Mouse (Mus musculus) hindbrain, embryonic 12.5 days (tissue): ENCODE measurements around the gene Cox10. TPM values are rescaled to one million over a fixed set of nuclear protein-coding genes. Genes with fewer than 3 reads are reported as not detected.

Source experiments
- ATAC-seq: fragments of 200-750 bp; cut with Nextera tagmentation; 2 replicates; pipeline ENCODE4 v1.8.0; 2017; ENCODE audit warnings: moderate TSS enrichment; ENCODE audit not compliant: low FRiP score
- H3K27ac ChIP-seq: fragments of 300-500 bp; sonication (generic); 2 replicates; pipeline ENCODE4 v1.5.1; 2016; ENCODE audit warnings: mild to moderate bottlenecking
- H3K27me3 ChIP-seq: fragments of 300-500 bp; sonication (generic); 2 replicates; pipeline ENCODE4 v1.6.1; 2016; ENCODE audit warnings: mild to moderate bottlenecking
- H3K36me3 ChIP-seq: fragments of 300-500 bp; sonication (generic); 2 replicates; pipeline ENCODE4 v1.6.1; 2016; ENCODE audit warnings: mild to moderate bottlenecking
- H3K4me1 ChIP-seq: fragments of 300-500 bp; sonication (generic); 2 replicates; pipeline ENCODE4 v1.6.1; 2016
- H3K4me2 ChIP-seq: fragments of 300-500 bp; sonication (generic); replicated peaks from 2 replicates; pipeline ENCODE4 v1.6.1; 2016; ENCODE audit warnings: mild to moderate bottlenecking
- H3K4me3 ChIP-seq: fragments of 300-500 bp; sonication (generic); 2 replicates; pipeline ENCODE4 v1.5.1; 2016; ENCODE audit warnings: mild to moderate bottlenecking
- H3K9ac ChIP-seq: fragments of 300-500 bp; sonication (generic); 2 replicates; pipeline ENCODE4 v1.6.1; 2016; ENCODE audit warnings: mild to moderate bottlenecking, moderate library complexity
- H3K9me3 ChIP-seq: fragments of 300-500 bp; sonication (generic); replicated peaks from 2 replicates; pipeline ENCODE4 v1.6.1; 2016; ENCODE audit warnings: mild to moderate bottlenecking
- WGBS: fragments of 180-500 bp; shearing (Covaris S2); methylation state at CpG from one replicate; pipeline ENCODE4 v1.1.7; 2016; 5-methylcytosine and 5-hydroxymethylcytosine counted together
- polyA plus RNA-seq: library from polyadenylated mRNA; unstranded; fragments of >200 nt; fragmentation: Nextera tagmentation; extraction: Ambion mirVana; gene quantifications from 2 replicates; pipeline ENCODE4 v1.2.1, GENCODE M21; 2016

Gene Cox10
- polyA plus RNA-seq, 1 experiment from 2014 or later = 19.8 TPM

DNA sequence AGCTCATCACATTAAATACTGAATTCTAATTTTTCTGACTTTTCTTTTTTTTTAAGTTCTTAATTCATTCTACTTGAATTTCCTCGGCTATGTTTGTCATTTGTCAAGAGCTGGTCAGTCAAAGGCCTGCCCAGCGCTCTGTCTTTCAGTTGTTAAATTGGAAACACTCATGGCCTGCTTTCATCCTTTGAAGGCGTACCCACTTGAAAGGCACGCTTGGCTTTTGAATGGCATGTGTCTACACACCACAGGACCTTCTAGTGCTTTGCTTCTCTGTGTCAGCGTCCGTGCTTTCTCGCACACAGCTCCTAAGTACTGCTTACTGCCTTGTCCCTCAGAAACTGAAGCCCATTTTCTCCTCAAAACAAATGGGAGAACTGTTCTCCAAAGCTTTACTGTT, 38.0 kb downstream of the Cox10 start:
- no peak overlapping the region for H3K4me3 ChIP-seq
- no peak overlapping the region for H3K9ac ChIP-seq
- H3K27ac ChIP-seq = no peak overlapping the region
- ATAC-seq = no peak
- H3K4me1 ChIP-seq = peaks cover 9% of the 10 kb centered on the region
- H3K27me3 ChIP-seq = no peaks in the 10 kb centered on the region
- no peaks in the 10 kb centered on the region for H3K36me3 ChIP-seq
- H3K4me2 ChIP-seq = no peak overlapping the region
- WGBS = 51% methylated on average over 7 of the region's 7 CpGs
- no peaks in the 10 kb centered on the region for H3K9me3 ChIP-seq

DNA sequence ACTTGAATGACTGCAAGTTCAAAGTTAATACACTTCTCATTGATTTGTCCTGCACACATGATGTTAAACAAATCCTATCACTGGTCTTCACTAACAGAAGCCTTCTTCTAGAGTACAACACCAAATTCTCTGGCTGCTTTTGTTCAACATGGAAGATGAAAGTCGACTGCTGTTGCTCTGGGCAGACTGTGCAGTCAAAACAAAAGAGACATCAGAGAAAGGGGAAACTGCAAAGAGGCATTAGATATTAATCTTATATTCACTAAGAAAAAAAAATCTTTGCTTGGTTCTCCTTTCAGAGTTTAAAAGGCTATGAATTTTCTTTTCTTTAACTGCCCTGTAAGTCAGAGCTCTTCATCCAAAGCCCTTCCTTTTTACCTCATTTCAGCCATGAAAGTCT, 39.7 kb downstream of the Cox10 start:
- WGBS = 32% methylated on average over 1 of the region's 1 CpGs
- H3K4me2 ChIP-seq = no peak overlapping the region
- no peak for ATAC-seq
- H3K4me3 ChIP-seq = no peak overlapping the region
- H3K36me3 ChIP-seq = no peaks in the 10 kb centered on the region
- H3K27ac ChIP-seq = no peak overlapping the region
- H3K4me1 ChIP-seq = peaks cover 9% of the 10 kb centered on the region
- no peaks in the 10 kb centered on the region; the same call in 1 of the 2 replicates for H3K27me3 ChIP-seq
- H3K9ac ChIP-seq = no peak overlapping the region
- no peaks in the 10 kb centered on the region for H3K9me3 ChIP-seq

DNA sequence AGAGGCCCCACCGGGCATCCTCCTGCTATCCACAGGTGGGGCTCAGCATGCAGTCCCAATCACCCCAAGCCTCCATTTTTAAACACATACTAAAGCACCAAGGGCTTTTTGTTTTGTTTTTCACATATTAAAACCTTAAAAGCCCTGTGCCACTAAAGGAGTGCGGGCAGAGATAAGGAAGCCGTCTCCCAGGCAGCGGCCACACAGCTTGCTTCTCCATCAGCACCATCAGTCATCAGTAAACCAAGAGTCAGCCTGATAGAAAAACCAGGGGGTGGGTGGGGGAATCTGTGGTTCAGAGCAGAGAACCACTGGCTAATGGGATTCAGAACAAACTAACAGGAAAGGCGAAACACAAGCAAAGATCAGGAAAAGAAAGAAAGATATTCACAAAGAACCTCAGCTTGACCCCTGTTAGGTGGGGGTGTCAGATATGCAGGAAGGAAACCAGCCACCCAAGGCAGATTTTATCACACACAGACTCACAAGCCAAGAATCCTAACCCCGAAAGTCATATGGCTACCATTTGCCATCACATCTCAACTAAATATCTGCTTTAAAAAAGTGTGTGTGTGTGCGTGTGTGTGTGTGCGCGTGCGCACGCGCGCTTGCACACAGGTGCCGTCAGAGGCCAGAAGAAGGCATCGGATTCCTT, 41.7 kb downstream of the Cox10 start:
- Histone ChIP-seq H3K4me1 (peaks cover 9% of the 10 kb centered on the region), H3K36me3 (no peaks in the 10 kb centered on the region), H3K4me2 (no peak overlapping the region), H3K4me3 (no peak overlapping the region), H3K27me3 (no peaks in the 10 kb centered on the region; the same call in 1 of the 2 replicates), H3K9me3 (no peaks in the 10 kb centered on the region), H3K9ac (no peak overlapping the region), H3K27ac (no peak overlapping the region)
- 62% methylated on average over 15 of the region's 15 CpGs for WGBS
- no peak for ATAC-seq

DNA sequence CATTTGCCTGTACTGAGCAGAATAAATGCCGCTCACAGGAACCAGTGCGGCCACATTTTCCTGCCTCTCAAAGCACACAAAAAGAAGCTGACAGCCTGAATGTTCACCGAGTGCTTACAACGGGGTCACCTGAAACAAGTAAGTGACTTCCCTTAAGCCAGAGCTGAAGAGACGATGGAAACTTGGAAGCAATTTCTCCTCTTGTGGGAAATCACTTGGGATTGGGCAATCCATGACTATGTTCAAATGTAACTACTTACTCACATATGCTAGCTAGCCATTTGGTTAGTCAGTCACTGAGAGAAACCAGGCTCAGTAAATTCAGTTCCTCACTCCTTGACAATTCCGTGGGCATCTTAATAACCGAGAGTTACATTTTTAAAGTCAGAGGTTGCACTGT, 43.0 kb downstream of the Cox10 start:
- ATAC-seq = no peak
- H3K4me3 ChIP-seq = no peak overlapping the region
- WGBS = 90% methylated on average over 7 of the region's 7 CpGs
- H3K4me1 ChIP-seq = peaks cover 9% of the 10 kb centered on the region
- no peaks in the 10 kb centered on the region; the same call in 1 of the 2 replicates for H3K27me3 ChIP-seq
- H3K36me3 ChIP-seq = no peaks in the 10 kb centered on the region
- no peak overlapping the region for H3K27ac ChIP-seq
- H3K4me2 ChIP-seq = no peak overlapping the region
- H3K9ac ChIP-seq = no peak overlapping the region
- H3K9me3 ChIP-seq = no peaks in the 10 kb centered on the region

DNA sequence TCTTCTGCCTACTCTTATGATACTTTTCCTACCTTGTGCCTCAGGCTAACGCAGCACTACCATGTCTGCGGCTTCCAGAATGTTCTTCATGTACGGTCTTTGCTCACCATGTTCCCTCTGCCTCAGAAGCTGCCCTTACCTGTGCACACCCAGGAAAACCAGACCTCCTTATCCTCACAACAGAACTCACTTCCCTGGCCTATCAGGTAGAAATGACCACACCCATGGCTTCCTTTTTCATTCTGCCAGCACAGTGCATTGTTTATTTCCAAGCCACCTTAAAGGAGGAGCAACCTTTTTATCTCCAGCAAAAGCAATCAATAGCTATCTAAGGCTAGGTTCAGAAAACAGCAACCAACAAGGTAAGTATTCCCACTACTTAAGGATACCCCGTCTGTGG, 43.6 kb downstream of the Cox10 start:
- Histone ChIP-seq H3K36me3 (no peaks in the 10 kb centered on the region), H3K4me3 (no peak overlapping the region), H3K27ac (no peak overlapping the region), H3K4me2 (no peak overlapping the region), H3K9ac (no peak overlapping the region), H3K4me1 (peaks cover 9% of the 10 kb centered on the region), H3K9me3 (no peaks in the 10 kb centered on the region), H3K27me3 (no peaks in the 10 kb centered on the region; the same call in 1 of the 2 replicates)
- ATAC-seq = no peak
- 95% methylated on average over 4 of the region's 4 CpGs for WGBS

DNA sequence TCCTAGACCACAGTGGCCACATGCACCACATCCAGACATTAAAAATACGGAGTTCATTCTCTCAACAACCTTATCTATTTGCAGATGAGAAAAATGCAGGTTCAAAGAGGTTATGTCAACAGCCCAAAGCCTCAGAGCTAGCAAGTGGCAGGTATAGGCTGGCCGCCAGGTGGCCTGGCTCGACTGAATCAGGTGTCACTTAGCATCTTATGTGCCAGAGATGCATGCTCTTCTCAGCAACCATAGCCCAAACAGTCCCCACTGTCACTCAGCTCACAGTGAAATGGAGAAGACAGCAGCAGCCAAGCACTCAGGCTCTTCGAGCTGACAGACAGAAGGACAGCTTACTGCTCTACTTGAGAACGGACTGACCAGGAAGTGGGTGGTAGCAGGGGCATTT, 44.6 kb downstream of the Cox10 start:
- no peaks in the 10 kb centered on the region for H3K9me3 ChIP-seq
- no peak overlapping the region for H3K9ac ChIP-seq
- 79% methylated on average over 5 of the region's 5 CpGs for WGBS
- no peaks in the 10 kb centered on the region; the same call in 1 of the 2 replicates for H3K27me3 ChIP-seq
- no peak for ATAC-seq
- no peak overlapping the region for H3K4me2 ChIP-seq
- H3K36me3 ChIP-seq = no peaks in the 10 kb centered on the region
- H3K4me1 ChIP-seq = peaks cover 9% of the 10 kb centered on the region
- no peak overlapping the region for H3K27ac ChIP-seq
- no peak overlapping the region for H3K4me3 ChIP-seq

DNA sequence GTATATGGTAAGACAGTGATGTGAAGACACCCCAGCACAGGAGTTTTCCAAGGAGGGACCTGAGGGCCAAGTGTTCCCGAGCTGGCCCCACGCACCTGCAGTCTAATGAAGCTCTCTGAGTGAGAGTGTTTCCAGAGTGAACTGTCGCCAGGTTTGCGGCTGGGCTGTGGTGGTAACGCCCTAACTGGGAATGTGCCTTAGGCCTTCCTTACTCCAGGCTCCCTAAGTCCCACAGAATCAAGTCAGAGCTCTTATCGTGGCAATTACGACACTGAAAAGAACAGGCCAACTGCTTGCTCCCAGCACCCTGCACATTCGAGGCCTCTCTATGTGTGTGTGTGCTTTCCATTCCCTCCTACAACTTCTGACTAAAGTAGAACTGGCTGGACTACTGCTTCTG, 51.8 kb downstream of the Cox10 start:
- Histone ChIP-seq H3K27ac (no peak overlapping the region), H3K9me3 (no peaks in the 10 kb centered on the region), H3K27me3 (no peaks in the 10 kb centered on the region), H3K9ac (no peak overlapping the region), H3K4me1 (peaks cover 24% of the 10 kb centered on the region), H3K4me3 (no peak overlapping the region), H3K36me3 (no peaks in the 10 kb centered on the region), H3K4me2 (no peak overlapping the region)
- whole genome bisulfite sequencing = 87% methylated on average over 8 of the region's 8 CpGs
- ATAC-seq = no peak

DNA sequence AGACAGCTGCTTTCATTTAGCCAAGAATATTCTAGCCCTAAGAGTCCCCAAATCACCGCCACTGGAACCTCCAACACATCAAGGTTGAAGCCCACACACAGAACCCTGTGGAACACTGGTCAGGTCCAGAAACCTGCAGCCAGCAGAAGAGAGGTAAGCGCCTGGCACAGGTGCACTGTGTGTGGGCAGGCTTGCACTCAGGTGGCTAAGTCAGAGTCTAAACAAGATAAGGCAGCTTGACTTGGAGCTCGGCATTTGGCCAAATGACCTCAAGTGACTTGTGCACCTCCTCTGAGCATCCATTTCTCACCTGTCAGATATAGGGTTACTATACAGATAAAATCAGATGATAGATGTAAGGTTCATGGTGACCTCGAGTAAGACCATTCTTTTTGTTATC, 53.4 kb downstream of the Cox10 start:
- H3K9me3 ChIP-seq = no peaks in the 10 kb centered on the region
- no peak for ATAC-seq
- no peak overlapping the region for H3K4me3 ChIP-seq
- peaks cover 26% of the 10 kb centered on the region for H3K4me1 ChIP-seq
- H3K27me3 ChIP-seq = no peaks in the 10 kb centered on the region
- WGBS = 78% methylated on average over 4 of the region's 4 CpGs
- no peak overlapping the region for H3K4me2 ChIP-seq
- H3K9ac ChIP-seq = no peak overlapping the region
- no peak overlapping the region for H3K27ac ChIP-seq
- H3K36me3 ChIP-seq = no peaks in the 10 kb centered on the region

DNA sequence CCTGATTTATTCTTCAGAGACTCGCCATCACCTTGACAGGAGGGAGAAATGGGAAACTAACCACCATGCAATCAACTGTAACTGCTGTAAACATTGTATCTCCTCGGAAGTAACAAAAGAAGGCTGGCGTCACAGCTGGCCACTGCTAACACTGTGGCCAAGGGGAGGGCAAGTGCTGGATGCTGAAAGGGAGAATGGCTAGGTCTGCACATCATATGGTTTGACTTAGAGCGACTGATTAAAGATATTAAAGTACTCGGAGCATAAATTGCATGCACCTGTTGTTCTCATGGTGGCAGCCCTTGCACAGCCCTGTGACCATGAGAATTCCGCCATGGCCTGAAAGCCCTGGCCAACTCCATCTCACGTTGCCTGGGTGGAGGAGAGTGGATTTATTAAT, 54.7 kb downstream of the Cox10 start:
- Histone ChIP-seq H3K9me3 (no peaks in the 10 kb centered on the region), H3K4me2 (no peak overlapping the region), H3K9ac (no peak overlapping the region), H3K27me3 (no peaks in the 10 kb centered on the region), H3K36me3 (no peaks in the 10 kb centered on the region), H3K4me3 (no peak overlapping the region), H3K4me1 (peaks cover 26% of the 10 kb centered on the region), H3K27ac (no peak overlapping the region)
- no peak for ATAC-seq
- 49% methylated on average over 7 of the region's 7 CpGs for WGBS

DNA sequence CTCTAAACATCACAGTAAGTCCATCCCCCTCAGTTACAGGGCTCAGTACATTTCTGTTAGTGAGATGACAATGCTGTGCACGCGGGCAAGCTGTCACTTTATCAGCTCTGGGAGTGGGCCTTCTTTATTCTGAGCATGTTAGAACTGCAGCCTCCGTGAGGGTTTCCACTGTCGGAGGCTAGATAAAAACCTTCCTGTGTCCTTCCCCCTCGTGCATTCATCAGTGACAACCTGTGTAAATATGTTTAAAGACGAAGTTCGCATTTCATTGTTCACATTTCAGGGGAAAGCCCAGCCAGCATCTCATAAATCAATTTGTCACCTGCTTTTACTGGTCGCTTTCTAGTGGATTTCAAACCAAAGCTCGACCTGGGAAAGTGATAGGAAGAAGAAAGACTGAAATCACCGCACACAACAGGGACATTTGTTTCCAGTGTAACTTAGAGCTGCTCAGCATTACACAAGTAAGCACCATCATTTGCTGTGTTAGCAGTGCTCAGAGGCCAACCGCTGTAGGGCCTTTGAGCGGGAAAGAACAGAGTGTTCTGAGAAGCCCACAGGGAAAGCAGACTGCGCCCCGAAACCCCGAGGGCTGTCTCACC, 55.8 kb downstream of the Cox10 start:
- ATAC-seq = peak; percentile 73
- Histone ChIP-seq H3K9me3 (no peaks in the 10 kb centered on the region), H3K4me1 (peaks cover 27% of the 10 kb centered on the region), H3K27ac (peak overlapping the region; percentile 80), H3K4me3 (no peak overlapping the region), H3K4me2 (peak overlapping the region; percentile 25; the same call in 1 of the 2 replicates), H3K9ac (no peak overlapping the region), H3K27me3 (no peaks in the 10 kb centered on the region), H3K36me3 (no peaks in the 10 kb centered on the region)
- WGBS = 32% methylated on average over 15 of the region's 15 CpGs

DNA sequence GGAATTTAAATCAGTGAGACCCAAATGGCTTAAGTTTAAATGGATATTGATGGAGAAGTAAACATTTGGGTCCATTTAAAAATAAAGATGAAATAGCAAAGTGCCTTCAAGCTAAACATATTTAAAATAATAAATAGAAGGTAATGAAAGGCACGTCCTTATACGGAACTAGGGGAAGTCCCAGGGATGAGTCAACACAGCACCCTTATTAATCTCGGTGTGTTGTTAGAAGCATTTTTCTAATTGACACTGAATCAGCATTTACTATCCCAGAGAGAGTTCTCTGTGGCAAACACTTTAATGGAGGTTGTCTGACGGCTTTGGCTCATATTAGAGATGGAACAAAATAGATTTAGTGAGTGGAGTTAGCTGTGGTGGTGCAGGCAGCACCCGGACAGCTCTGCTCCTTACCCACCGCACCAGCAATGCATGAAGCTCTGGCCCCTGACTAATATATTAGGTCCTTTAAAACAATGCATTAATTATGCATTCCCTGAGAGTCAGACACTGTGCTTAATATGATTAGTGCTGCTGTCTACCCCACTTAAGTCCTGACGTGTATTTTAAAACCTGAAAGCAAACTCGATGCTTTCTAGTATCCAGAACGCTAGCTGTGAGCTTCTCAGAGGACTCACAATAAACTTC, 56.7 kb downstream of the Cox10 start:
- 33% methylated on average over 9 of the region's 9 CpGs for WGBS
- ATAC-seq = peak; percentile 67; the same call in 1 of the 2 replicates
- Histone ChIP-seq H3K4me3 (no peak overlapping the region), H3K27me3 (no peaks in the 10 kb centered on the region), H3K9ac (no peak overlapping the region), H3K27ac (peak overlapping the region; percentile 80; the same call in 1 of the 2 replicates), H3K9me3 (no peaks in the 10 kb centered on the region), H3K4me2 (peak overlapping the region; percentile 25), H3K4me1 (peaks cover 32% of the 10 kb centered on the region), H3K36me3 (no peaks in the 10 kb centered on the region)

DNA sequence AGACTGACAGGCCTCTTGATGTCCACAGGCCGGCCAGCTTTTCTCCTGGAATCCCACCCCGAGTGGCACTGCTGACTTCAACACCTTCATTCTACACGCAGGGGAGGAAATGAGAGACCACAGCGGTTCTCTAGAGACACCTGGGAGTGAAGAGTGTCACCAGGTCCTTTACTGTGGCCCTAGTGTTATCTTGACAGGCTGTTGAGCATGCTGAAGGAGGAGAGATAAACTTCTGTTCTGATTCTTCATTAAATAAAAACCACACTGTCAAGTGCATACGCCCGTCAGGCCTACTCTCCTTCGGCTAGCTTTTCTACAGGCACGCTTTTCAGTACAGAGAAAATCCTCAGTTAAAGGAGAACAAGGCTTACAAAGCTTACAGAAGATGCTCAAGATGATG, 60.0 kb downstream of the Cox10 start:
- Histone ChIP-seq H3K9ac (no peak overlapping the region), H3K4me2 (no peak overlapping the region), H3K4me3 (no peak overlapping the region), H3K27me3 (no peaks in the 10 kb centered on the region), H3K4me1 (peaks cover 34% of the 10 kb centered on the region), H3K9me3 (no peaks in the 10 kb centered on the region), H3K27ac (no peak overlapping the region), H3K36me3 (no peaks in the 10 kb centered on the region)
- ATAC-seq = no peak
- 87% methylated on average over 8 of the region's 8 CpGs for WGBS
